Mouse (Mus musculus) embryonic facial prominence, embryonic 12.5 days (tissue): Measurements from ENCODE around the gene Tfeb. TPM values are rescaled to one million over a fixed set of nuclear protein-coding genes. Genes with fewer than 3 reads are reported as not detected.

Experiments
- polyA plus RNA-seq: library from polyadenylated mRNA; unstranded; fragments of >200 nt; fragmentation: Nextera tagmentation; extraction: Ambion mirVana; gene quantifications from 2 replicates; pipeline ENCODE4 v1.2.1, GENCODE M21; 2016

The Tfeb gene
- polyA plus RNA-seq, 1 experiment from 2014 or later: 6.0 TPM

Other genes with a start within 250 kb of the Tfeb start
- gene Taf8, start 234.7 kb upstream of the Tfeb start, polyA plus RNA-seq: 34.2 and 35.8 TPM in 2 replicates
- 355 and 362 TPM in 2 replicates for gene Ccnd3, start 232.0 kb upstream of the Tfeb start, polyA plus RNA-seq
- gene Bysl, start 125.5 kb upstream of the Tfeb start, polyA plus RNA-seq: 29.6 and 30.7 TPM in 2 replicates
- 46.9 and 47.2 TPM in 2 replicates for gene Med20, start 125.4 kb upstream of the Tfeb start, polyA plus RNA-seq
- 1.6 and 2.2 TPM in 2 replicates for gene Gm20517, start 125.4 kb upstream of the Tfeb start, polyA plus RNA-seq
- 9.5 and 11.0 TPM in 2 replicates for gene Usp49, start 106.3 kb upstream of the Tfeb start, polyA plus RNA-seq
- gene Tomm6, start 48.6 kb upstream of the Tfeb start, polyA plus RNA-seq: 397 and 414 TPM in 2 replicates
- gene Frs3, start 48.0 kb upstream of the Tfeb start, polyA plus RNA-seq: 7.3 and 8.0 TPM in 2 replicates
- gene Gm21981, start 42.6 kb upstream of the Tfeb start, polyA plus RNA-seq: 0.27 and 0.31 TPM in 2 replicates
- gene Prickle4, start 42.3 kb upstream of the Tfeb start, polyA plus RNA-seq: 0.87 and 1.2 TPM in 2 replicates
- gene Pgc, start 10.2 kb upstream of the Tfeb start, polyA plus RNA-seq: not detected in 2 replicates
- gene Mdfi, start 97.7 kb downstream of the Tfeb start, polyA plus RNA-seq: 35.6 and 49.2 TPM in 2 replicates
- 51.0 and 52.4 TPM in 2 replicates for gene Foxp4, start 187.6 kb downstream of the Tfeb start, polyA plus RNA-seq